Mouse (Mus musculus) megakaryocyte, embryonic 14.5 days (primary cell): ENCODE data around the gene Yae1d1. TPM values are rescaled to one million over a fixed set of nuclear protein-coding genes. Genes with fewer than 3 reads are reported as not detected.

ENCODE experiments used
- H3K27me3 ChIP-seq: replicated peaks from 2 replicates; pipeline ENCODE3; 2012; ENCODE audit warnings: inconsistent platforms
- H3K36me3 ChIP-seq: replicated peaks from 2 replicates; pipeline ENCODE3; 2012; ENCODE audit warnings: low read length, inconsistent platforms, mixed read lengths
- H3K4me1 ChIP-seq: 2 replicates; pipeline ENCODE4 v1.6.1; 2012; ENCODE audit warnings: inconsistent platforms
- H3K4me3 ChIP-seq: replicated peaks from 2 replicates; pipeline ENCODE3; 2012; ENCODE audit warnings: moderate library complexity, mild to moderate bottlenecking, inconsistent platforms
- H3K9me3 ChIP-seq: 2 replicates; pipeline ENCODE4 v1.6.1; 2012; ENCODE audit warnings: inconsistent platforms
- FLI1 ChIP-seq: IDR thresholded peaks from 2 replicates; pipeline ENCODE4 v1.6.1; 2012; ENCODE audit warnings: low read length, inconsistent platforms, mixed read lengths
- GATA1 ChIP-seq: IDR thresholded peaks from 3 replicates; pipeline ENCODE4 v1.6.1; 2012; ENCODE audit warnings: mixed read lengths, low read length, inconsistent platforms, borderline replicate concordance
- polyA plus RNA-seq: library from polyadenylated mRNA; stranded (reverse); fragments of >175 nt; gene quantifications from 2 replicates; pipeline ENCODE4 v1.2.3, GENCODE M21; 2012; ENCODE audit warnings: low replicate concordance; ENCODE audit not compliant: insufficient read depth

Yae1d1 gene
- polyA plus RNA-seq, 1 experiment, result 3.3 TPM

DNA sequence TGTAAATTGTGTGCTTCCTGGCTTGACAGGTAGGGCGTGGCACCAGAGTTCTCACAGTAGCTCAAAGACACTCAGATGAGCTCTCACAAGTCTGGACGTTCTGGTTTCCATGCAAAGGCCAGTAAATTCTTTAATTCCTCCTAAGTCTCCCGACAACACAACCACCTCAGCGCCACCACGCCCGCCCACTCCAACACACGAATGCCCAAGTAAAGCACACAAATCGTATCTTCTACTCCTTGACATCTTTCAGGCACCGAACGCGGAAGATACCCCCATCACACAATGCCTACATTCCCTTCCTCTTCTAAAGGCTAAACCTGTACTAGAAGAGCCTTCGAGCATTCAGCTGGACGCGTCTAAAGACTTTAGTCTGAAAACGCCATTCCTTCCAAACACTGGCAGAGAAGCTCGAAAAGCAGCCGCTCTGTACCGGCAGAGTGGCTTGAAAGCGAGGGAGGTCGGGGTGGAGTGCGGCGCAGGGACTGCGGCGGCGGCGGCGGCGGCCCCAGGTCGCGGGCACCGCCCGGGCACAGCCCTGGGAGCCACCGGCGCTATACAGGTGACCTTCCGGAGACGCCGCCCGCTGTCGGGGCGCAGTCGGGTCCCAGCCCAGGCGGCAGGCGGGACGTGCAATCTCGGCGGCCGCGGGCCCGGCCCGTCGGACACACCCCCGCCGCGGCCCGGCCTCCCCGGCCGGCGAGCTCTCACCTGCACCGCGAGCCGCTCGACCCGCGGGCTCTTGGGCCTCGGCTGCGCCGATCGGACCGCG, 49.7 kb downstream of the Yae1d1 start:
- TF ChIP-seq FLI1, result no peak
- no peak for TF ChIP-seq GATA1
- Histone ChIP-seq H3K27me3 (peaks cover 3% of the 10 kb centered on the region), H3K4me1 (peaks cover 16% of the 10 kb centered on the region; the same call in 1 of the 2 replicates), H3K4me3 (peak overlapping the region; percentile 95), H3K36me3 (no peaks in the 10 kb centered on the region), H3K9me3 (no peaks in the 10 kb centered on the region)

DNA sequence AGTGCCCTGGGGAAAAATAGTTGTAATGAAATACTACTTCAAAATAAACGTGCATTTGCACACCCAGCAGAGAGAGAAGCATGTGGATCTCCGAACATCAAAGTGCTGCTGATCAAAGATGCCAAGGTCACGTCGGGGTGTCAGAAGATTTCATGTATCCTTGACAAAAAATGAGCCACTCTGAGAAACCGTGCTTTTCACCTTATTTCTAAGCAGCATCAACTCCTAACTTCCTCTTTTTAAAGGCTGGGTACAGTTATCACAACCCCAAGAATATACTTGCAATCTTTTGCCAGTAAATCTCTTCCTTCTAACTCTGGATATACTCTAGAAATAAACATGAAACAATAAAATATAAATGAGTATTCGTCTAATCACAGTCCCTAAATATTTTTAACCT, 50.8 kb downstream of the Yae1d1 start:
- H3K36me3 ChIP-seq, result no peaks in the 10 kb centered on the region
- H3K27me3 ChIP-seq, result peaks cover 2% of the 10 kb centered on the region
- no peak overlapping the region for H3K4me3 ChIP-seq
- TF ChIP-seq FLI1 (no peak), GATA1 (no peak)
- peaks cover 16% of the 10 kb centered on the region; the same call in 1 of the 2 replicates for H3K4me1 ChIP-seq
- H3K9me3 ChIP-seq, result no peaks in the 10 kb centered on the region

Other genes with a start within 250 kb of the Yae1d1 start
- gene Cdk13, start 188.3 kb downstream of the Yae1d1 start, polyA plus RNA-seq, result 34.0 and 111 TPM in 2 replicates
- gene Rala, start 49.1 kb downstream of the Yae1d1 start, polyA plus RNA-seq, result 7.0 and 8.6 TPM in 2 replicates